Mouse (Mus musculus) heart, embryonic 16.5 days (tissue): ENCODE results near the gene Unc50. TPM values are rescaled to one million over a fixed set of nuclear protein-coding genes. Genes with fewer than 3 reads are reported as not detected.

Source experiments
- polyA plus RNA-seq: library from polyadenylated mRNA; unstranded; fragments of >200 nt; fragmentation: Nextera tagmentation; extraction: Ambion mirVana; gene quantifications from 2 replicates; pipeline ENCODE4 v1.2.1, GENCODE M21; 2015

Gene Unc50
- polyA plus RNA-seq, 1 experiment from 2014 or later: 78.8 TPM

Other genes with a start within 250 kb of the Unc50 start
- not detected in 2 replicates for gene Cnga3, start 215.7 kb upstream of the Unc50 start, polyA plus RNA-seq
- 12.7 and 13.5 TPM in 2 replicates for gene Inpp4a, start 130.3 kb upstream of the Unc50 start, polyA plus RNA-seq
- gene Coa5, start within 50 bp of the Unc50 start, polyA plus RNA-seq: 67.5 and 68.0 TPM in 2 replicates
- gene Mgat4a, start 110.9 kb downstream of the Unc50 start, polyA plus RNA-seq: 5.0 and 5.3 TPM in 2 replicates